Mouse (Mus musculus) retina, postnatal 1 day (tissue): Measurements from ENCODE around the gene Rac2.

Source experiments
- DNase-seq: peaks from one replicate; pipeline ENCODE4 v3.0.0-alpha.2; 2012

Gene Rac2

GRCm38 (mm10) chr15:78572658-78573397 lies at the start of gene Rac2:
TSS of gene Rac2 (minus strand) at chr15:78572783.
- DNase-seq: no peak

DNA sequence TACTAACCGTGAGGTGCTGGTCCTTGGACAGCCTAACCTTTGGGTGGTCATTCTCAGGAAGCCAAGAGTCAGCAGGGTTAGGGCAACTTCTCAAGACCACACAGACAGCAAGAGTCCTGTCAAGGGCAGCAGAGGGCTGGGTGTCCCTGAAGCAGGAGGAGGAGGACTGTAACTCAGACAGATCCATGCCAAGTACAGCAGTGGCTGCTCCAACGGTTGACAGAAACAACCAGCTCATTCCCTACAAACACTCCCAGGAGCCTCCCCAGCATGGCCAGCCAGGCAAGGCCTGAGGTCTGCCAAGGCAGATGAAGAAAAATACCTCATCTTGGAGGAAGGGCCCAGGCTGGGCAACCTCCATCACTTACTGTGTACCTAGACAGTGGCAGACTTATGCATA lies 44.4 kb upstream of the Rac2 start:
- DNase-seq: no peak

DNA sequence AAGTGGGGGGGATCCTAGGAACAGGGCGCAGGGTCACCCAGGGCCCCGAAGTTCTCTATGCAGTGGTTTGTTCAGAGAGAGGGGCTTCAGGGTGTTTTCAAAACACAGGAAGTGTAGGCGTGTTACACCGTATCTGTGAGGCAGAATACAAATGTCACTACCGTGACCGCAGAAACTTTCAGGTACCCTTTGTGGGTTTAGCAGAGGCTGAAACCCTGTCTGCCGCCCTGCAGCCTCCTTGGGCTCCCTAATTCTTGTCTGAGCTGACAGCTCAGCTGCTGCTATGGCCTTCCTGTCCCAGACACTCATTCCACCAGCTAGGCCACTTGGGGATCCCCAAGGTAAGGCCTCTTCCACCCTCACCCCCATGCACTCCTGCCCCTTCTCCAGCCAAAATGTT lies 42.0 kb upstream of the Rac2 start:
- no peak for DNase-seq

GRCm38 (mm10) chr15:78610705-78611462 lies 38.3 kb upstream of the Rac2 start:
- DNase-seq: peak; percentile 61

DNA sequence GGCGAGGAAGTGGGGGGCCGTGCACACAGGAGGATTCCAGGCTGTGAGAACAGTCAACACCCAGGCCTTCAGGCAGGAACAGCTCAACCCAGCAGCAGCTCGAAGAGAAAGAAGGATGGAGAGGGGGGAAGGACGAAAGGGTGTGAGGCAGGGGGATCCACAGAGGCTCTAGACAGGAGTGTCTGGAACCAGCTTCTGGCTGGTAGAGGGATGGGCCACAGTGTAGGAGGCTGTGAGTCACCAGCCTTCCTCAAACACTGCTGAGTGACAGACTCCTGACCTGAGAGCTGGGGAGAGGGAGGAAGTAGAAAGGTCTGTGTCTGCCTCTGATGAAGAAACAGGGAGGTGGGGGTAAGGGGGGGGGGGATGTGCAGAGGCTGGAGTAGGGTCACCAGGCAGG lies 34.9 kb upstream of the Rac2 start:
- no peak for DNase-seq

- no peak for DNase-seq
Measured at GRCm38 (mm10) chr15:78606059-78606458, 33.5 kb upstream of the Rac2 start.

GRCm38 (mm10) chr15:78605371-78605791 lies 32.8 kb upstream of the Rac2 start:
- DNase-seq: no peak

GRCm38 (mm10) chr15:78604255-78604654 lies 31.7 kb upstream of the Rac2 start:
- no peak for DNase-seq

- DNase-seq: no peak
Measured at GRCm38 (mm10) chr15:78601180-78601579, 28.6 kb upstream of the Rac2 start.

DNA sequence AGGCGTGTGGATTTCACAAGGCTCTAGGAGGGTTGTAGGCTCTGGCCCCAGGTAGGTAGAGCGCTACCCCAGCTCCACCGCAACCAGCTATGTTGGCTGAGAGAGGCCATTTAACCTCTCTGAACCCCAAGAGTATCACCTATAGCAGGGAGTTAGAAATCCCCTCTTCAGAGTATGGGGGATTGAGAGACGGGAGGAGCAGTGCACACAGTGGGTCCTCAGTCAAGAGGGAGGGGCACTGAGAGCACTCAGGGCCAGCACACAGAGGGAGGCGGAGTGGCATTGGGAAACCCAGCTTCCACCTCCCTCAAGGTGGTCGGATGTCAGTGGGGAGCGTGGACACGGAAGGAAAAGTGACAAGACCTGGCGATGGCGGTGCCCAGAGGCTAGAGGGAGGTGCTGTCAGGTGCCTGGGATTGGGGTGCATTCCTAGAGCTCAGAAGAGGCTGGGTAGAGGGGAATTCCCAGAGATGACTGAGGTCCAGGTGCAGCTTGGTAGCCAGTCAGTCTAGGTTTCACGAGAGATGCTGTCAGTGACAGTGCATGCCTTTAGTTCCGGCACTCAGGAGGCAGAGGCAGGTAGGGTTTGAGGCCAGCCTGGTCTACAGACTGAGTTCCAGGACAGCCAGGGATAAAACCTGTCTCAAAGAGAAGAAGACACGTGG lies 27.1 kb upstream of the Rac2 start:
- no peak for DNase-seq

DNA sequence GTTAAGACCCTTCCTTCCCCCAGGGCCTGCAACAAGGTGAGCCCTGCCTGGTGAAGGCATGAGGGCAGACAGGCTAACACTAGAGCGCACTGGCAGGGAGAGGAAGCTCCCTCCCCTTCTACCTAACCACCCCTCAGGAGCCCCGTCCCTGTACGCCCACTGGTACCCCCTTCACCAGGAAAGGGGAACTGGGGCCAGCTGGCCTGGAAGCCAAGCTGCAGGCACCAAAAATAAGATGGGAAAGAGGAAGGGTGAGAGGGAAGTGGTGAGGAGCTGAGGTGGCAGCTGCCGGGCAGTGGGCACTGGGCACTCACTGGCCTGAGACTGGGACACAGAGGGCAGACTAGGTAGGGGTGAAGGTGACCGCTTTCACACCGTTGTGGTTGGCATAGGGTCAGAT lies 26.5 kb upstream of the Rac2 start:
- no peak for DNase-seq

- DNase-seq: no peak
Measured at GRCm38 (mm10) chr15:78597729-78598128, 25.1 kb upstream of the Rac2 start.

DNA sequence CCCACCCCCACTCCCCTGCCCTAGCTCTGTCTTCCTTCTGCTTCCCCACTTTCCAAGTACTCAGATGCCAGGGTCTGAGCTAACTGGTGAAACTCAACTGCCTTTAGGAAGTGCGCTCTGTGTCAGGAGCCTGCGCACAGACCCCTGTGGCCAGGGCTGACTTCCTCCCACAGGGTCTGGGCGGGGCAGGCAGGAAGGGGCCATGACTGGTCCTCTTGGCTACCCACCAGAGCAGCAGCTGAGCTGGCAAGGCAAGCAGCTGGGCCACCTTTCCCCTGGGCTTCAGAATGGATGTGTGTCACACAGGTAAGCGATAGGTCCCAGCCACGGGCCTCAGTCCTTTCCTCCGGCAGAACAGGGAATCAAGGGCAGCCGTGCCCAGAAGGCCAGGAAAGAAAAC lies 24.3 kb upstream of the Rac2 start, which contains the start of gene Cyth4:
Cyth4 (plus strand) TSS at position 134 of the 400 bp plus-strand sequence.
- no peak for DNase-seq

DNA sequence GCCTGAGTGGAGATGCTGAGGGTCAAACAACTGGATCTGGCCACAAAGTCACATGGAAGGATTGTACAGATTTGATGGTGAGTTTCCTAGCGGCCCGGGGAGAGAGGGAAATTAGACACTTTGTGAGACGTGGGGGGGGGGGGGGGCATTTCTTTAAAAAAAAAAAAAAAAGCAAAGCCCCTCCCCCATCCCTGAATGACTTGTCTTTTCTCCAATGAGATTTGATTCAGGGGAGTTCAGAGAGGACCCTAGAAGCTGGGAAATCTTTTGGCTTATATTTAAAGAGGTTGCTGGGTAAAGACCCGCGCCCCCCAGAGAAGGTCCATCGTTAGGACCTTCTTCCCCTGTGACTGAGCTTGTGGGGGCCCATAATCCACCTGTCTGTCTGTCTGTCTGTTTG lies 23.9 kb upstream of the Rac2 start:
- DNase-seq: no peak

GRCm38 (mm10) chr15:78595468-78595867 lies 22.9 kb upstream of the Rac2 start:
- DNase-seq: no peak

DNA sequence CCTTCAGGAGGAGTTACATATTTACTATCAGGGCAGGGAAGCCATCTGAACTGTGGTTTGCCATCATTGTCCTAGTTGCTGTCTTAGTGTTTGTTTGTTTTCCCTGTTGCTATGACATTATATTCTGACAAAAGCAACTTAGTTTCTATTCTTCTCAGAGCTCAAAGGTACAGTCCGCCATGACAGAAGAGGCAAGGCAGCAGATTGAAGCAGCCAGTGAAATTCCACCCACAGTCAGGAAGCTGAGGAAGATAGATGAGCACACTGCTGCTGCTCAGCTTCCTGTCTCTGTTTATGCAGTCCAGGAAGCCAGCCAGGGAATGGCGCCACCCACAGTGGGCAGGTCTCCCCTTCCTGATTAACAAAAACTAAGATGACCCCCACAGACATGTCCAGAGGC lies 22.2 kb upstream of the Rac2 start:
- DNase-seq: no peak

DNA sequence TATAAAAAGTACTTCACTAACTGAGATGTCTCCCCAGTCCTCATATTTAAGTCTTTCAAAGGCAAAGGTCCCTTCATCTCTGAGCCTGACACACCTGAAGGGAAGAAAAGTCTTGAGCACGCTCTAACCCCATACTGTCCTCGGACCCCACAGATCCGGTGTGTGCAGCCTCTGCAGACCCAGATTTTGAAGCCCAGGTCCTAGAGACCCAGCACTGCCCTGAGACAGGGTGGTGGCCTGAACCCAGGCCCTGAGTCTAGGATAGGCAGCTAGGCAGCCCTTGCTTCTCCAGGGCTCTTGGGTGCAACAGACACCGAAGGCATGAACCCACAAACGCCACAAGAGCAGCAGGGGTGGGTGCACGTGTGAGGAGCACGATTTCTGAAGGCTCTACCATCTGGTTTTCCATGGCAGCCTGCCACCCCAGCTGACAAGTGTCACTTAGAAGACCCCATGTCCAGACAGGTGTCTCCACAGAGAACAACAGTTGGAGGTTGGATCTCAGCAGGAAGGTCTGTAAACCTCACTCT lies 21.4 kb upstream of the Rac2 start:
- no peak for DNase-seq

DNA sequence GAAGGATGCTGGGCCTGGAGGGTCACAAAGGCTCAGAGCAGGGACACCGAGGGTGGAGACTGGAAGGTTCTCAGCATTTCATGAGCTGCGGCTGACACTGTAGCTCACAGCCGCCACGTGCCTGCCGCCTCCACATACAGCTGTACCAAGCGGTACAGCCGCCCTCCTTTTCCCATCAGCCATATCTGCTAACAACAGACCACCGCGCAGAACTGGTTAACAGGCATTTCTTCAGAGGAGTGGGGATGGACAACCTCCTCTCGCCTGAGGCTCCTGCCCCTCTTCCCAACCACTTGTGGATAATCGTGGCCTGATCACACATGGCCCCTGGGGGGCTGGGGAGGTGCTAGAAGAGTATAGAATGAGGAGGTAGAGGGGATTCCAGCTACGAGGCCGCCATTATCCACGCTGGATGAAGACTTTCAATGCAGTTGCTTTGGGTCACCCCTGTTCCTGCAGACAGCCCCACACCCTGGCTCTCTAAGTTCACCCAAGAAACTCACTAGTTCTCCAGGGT lies 19.9 kb upstream of the Rac2 start:
- no peak for DNase-seq

DNA sequence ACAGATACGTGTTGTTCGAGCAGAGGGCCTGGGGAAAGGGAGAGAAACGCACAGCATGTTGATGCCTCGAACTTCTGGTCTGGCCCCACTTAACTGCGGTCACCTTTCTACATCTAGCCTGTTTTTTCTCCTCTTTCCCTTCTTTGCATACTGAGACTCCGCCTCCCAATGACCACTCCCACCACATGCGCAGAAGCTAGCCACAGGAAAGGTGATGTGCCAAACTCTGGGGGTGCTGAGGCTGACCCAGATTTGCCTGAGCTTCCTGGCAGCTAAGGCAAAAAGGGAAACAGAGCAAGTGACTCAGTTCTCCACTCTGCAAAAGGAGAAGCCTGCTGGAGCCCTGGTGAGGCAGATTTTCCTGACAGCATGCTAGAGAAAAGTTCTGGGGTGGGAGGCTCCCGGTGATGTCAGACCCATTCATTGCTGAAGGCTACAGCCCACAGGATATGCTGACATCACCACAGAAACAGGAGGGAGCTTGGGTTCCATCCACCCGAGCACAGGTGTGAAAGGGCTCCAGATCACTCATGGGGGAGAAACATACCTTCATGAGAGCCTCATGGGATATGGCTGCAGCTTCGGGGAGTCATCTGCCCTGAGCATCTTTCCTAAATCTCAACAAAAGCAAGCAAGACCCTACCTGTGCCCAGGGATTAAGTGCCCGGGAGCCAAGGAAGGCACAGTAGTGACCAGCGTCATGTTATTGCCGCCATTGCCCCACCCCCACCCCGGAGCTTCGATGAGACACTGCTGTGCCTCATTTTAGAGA lies 19.3 kb upstream of the Rac2 start:
- no peak for DNase-seq

GRCm38 (mm10) chr15:78590785-78591184 lies 18.2 kb upstream of the Rac2 start:
- no peak for DNase-seq

- DNase-seq: no peak
Measured at GRCm38 (mm10) chr15:78589936-78590335, 17.4 kb upstream of the Rac2 start.

- no peak for DNase-seq
Measured at GRCm38 (mm10) chr15:78588900-78589299, 16.3 kb upstream of the Rac2 start.

DNA sequence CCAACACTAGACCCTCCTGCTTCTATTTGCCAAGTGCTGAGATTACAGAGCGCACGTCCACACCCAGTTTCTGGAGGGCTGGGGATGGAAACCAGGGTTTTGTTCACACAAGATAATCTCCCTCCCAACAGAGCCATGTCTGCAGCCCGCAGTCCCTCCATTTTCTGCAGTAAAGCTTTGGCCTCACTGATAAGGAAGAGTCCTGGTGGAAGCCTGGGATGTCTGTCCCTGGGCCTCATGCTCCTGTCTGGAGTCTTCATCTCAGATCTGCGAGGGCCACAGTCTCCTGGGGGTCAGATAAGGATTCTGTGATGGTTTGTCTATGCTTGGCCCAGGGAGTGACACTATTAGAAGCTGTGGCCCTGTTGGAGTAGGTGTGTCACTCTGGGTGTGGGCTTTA lies 15.5 kb upstream of the Rac2 start:
- DNase-seq: no peak
